Mouse (Mus musculus) MN1 (cell line): ENCODE data around the gene Traf7.

Experiments
- DNase-seq: peaks from one replicate; pipeline ENCODE4 v3.0.0-alpha.2; 2016; ENCODE audit warnings: low spot score

Traf7 gene

GRCm38 (mm10) chr17:24527723-24528559 is at the start of gene Traf7:
Gene Traf7, minus strand, starts transcription at chr17:24527938.
- DNase-seq: peak; percentile 100

GRCm38 (mm10) chr17:24573811-24574210 is 46.1 kb upstream of the Traf7 start:
- DNase-seq: no peak

- DNase-seq: no peak
These were observed 45.0 kb upstream of the Traf7 start for GRCm38 (mm10) chr17:24572651-24573245.

GRCm38 (mm10) chr17:24569837-24570236 is 42.1 kb upstream of the Traf7 start:
- DNase-seq: no peak

GRCm38 (mm10) chr17:24567034-24567779 is 39.5 kb upstream of the Traf7 start:
- DNase-seq: peak; percentile 78

GRCm38 (mm10) chr17:24565792-24566191 is 38.1 kb upstream of the Traf7 start:
- no peak for DNase-seq

- DNase-seq: no peak
These were observed 37.4 kb upstream of the Traf7 start for GRCm38 (mm10) chr17:24565092-24565491.

GRCm38 (mm10) chr17:24564422-24564821 is 36.7 kb upstream of the Traf7 start:
- DNase-seq: no peak

- no peak for DNase-seq
These were observed 35.9 kb upstream of the Traf7 start for GRCm38 (mm10) chr17:24563638-24564037.

- no peak for DNase-seq
These were observed 33.9 kb upstream of the Traf7 start for GRCm38 (mm10) chr17:24561592-24561991.

- DNase-seq: no peak
These were observed 32.7 kb upstream of the Traf7 start for GRCm38 (mm10) chr17:24560301-24561028.

- DNase-seq: no peak
These were observed 31.4 kb upstream of the Traf7 start for GRCm38 (mm10) chr17:24559146-24559545.

GRCm38 (mm10) chr17:24558600-24559099 is 30.9 kb upstream of the Traf7 start:
- DNase-seq: no peak

GRCm38 (mm10) chr17:24557091-24557490 is 29.4 kb upstream of the Traf7 start:
- DNase-seq: no peak

- DNase-seq: no peak
These were observed 23.3 kb upstream of the Traf7 start for GRCm38 (mm10) chr17:24551050-24551444.

- peak; percentile 94 for DNase-seq
These were observed 22.8 kb upstream of the Traf7 start for GRCm38 (mm10) chr17:24550416-24551049.

- peak; percentile 100 for DNase-seq
These were observed 22.1 kb upstream of the Traf7 start, which contains the start of gene Pkd1 for GRCm38 (mm10) chr17:24549618-24550415. Gene Pkd1, plus strand, starts transcription at chr17:24549834.

GRCm38 (mm10) chr17:24548921-24549617 is 21.3 kb upstream of the Traf7 start:
- peak; percentile 82 for DNase-seq

GRCm38 (mm10) chr17:24548435-24548834 is 20.7 kb upstream of the Traf7 start:
- peak; percentile 62 for DNase-seq

- no peak for DNase-seq
These were observed 18.5 kb upstream of the Traf7 start for GRCm38 (mm10) chr17:24546234-24546633.
